ENCODE assay signal across 8 mouse cellular contexts in the genomic region with DNA sequence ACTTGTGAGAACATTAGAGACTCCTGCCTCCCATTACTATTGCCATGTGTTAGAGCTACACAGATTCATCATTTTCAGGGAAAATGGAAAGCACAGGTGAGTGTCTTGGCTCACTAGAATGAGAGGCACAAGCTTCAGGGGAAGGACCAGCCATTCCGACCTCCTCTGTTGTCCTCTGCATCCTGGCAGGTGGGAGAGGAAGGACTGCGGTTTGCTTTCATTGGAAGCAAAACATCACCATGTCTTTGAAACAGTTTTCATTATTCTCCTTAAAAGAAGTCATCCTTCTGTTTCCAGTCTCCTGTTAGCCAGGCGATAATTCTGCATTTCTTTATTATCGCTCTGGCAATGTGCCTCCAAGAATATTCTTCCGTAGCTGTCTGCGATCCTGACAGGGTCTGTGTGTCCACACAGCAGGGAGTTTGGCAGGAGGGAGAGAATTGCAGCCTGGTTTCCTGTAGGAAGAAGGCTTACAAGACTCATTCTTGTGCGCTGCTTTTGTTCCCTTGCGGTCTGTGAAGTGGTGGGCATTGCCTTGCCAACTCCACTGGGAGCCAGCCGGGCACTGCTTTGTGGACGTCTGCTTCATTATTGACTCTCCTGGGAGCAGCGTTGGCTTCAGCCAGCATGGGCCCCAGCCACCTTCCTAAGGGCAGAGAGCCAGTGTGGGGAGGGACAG. TPM values are rescaled to one million over a fixed set of nuclear protein-coding genes. Genes with fewer than 3 reads are reported as not detected.
DNase-seq lines count a peak whose midpoint lies in the region; ATAC-seq and TF ChIP-seq lines count a peak whose summit lies in the region.

No protein-coding gene starts in this region.

- no peaks in the 10 kb centered on the region for H3K36me3 ChIP-seq in lung, embryonic 14.5 days (ENCODE audit: insufficient read depth)
- H3K36me3 ChIP-seq in hindbrain, embryonic 11.5 days (ENCODE audit: control insufficient read depth, insufficient read depth, low read length), result no peaks in the 10 kb centered on the region
- peaks cover 8% of the 10 kb centered on the region; the same call in 1 of the 2 replicates for H3K36me3 ChIP-seq in midbrain, postnatal 0 days (ENCODE audit: insufficient read depth, low read length)

- no peak overlapping the region for H3K27ac ChIP-seq in lung, embryonic 14.5 days (ENCODE audit: low read depth)
- peak overlapping the region; percentile 13; the same call in 1 of the 2 replicates for H3K27ac ChIP-seq in hindbrain, embryonic 11.5 days (ENCODE audit: low read depth, low read length)
- 0 out of 2 replicates have a peak overlapping the region, but pooled peaks have one; percentile 1 for H3K27ac ChIP-seq in midbrain, postnatal 0 days (ENCODE audit: low read depth, low read length)

- WGBS in lung, embryonic 14.5 days, result 71% methylated on average over 11 of the region's 11 CpGs
- 55% methylated on average over 11 of the region's 11 CpGs for WGBS in lung, adult 2 months
- WGBS in hindbrain, embryonic 11.5 days, result 47% methylated on average over 11 of the region's 11 CpGs
- 15% methylated on average over 11 of the region's 11 CpGs for WGBS in midbrain, postnatal 0 days

- H3K4me1 ChIP-seq in lung, embryonic 14.5 days (ENCODE audit: insufficient read depth), result no peaks in the 10 kb centered on the region
- H3K4me1 ChIP-seq in lung, adult 2 months (ENCODE audit: control insufficient read depth, insufficient read depth, low read length), result no peaks in the 10 kb centered on the region
- H3K4me1 ChIP-seq in hindbrain, embryonic 11.5 days (replicated peaks; ENCODE audit: control insufficient read depth, insufficient read depth, low read length), result peaks cover 4% of the 10 kb centered on the region; the same call in 1 of the 2 replicates
- peaks cover 20% of the 10 kb centered on the region; the same call in 1 of the 2 replicates for H3K4me1 ChIP-seq in midbrain, postnatal 0 days (ENCODE audit: insufficient read depth, low read length)

- DNase-seq in lung, embryonic 14.5 days, result peak; percentile 21
- DNase-seq in lung, adult 2 months, result no peak
- DNase-seq in cerebellum, adult 9-10 months, result peak; percentile 84
- no peak for DNase-seq in hindbrain, embryonic 11.5 days (ENCODE audit: low spot score)
- DNase-seq in midbrain, postnatal 0 days (ENCODE audit: low spot score), result peak; percentile 83
- no peak for DNase-seq in gastrocnemius, postnatal 4 days (ENCODE audit: low spot score in 2 of 2)
- no peak for DNase-seq in testis, postnatal 14 days (ENCODE audit: low spot score)

- no peak overlapping the region for H3K9ac ChIP-seq in lung, embryonic 14.5 days
- H3K9ac ChIP-seq in hindbrain, embryonic 11.5 days (ENCODE audit: low read depth, low read length), result no peak overlapping the region
- H3K9ac ChIP-seq in midbrain, postnatal 0 days (replicated peaks; ENCODE audit: low read length, poor library complexity, severe bottlenecking), result no peak overlapping the region; the same call in 1 of the 2 replicates

- no peak overlapping the region for H3K4me3 ChIP-seq in lung, embryonic 14.5 days (ENCODE audit: low read depth, low read length)
- no peak overlapping the region for H3K4me3 ChIP-seq in lung, adult 2 months (replicated peaks; ENCODE audit: extremely low read depth, low read depth, low read length)
- no peak overlapping the region for H3K4me3 ChIP-seq in hindbrain, embryonic 11.5 days (ENCODE audit: low read depth, low read length)
- H3K4me3 ChIP-seq in midbrain, postnatal 0 days (ENCODE audit: low read depth, low read length), result no peak overlapping the region

- TF ChIP-seq POLR2A in lung, adult 2 months (IDR thresholded peaks at IDR 0.05; ENCODE audit: borderline replicate concordance, extremely low read depth, low read depth, low read length), result no peak

- H3K4me2 ChIP-seq in lung, embryonic 14.5 days, result no peak overlapping the region
- H3K4me2 ChIP-seq in hindbrain, embryonic 11.5 days (replicated peaks; ENCODE audit: low read depth, low read length), result no peak overlapping the region
- peak overlapping the region; percentile 7; the same call in 1 of the 2 replicates for H3K4me2 ChIP-seq in midbrain, postnatal 0 days (ENCODE audit: low read depth, low read length, poor library complexity, severe bottlenecking)

- no peak for TF ChIP-seq CTCF in lung, embryonic 14.5 days (IDR thresholded peaks at IDR 0.05; ENCODE audit: low read depth)
- no peak for TF ChIP-seq CTCF in lung, adult 2 months (IDR thresholded peaks at IDR 0.05; ENCODE audit: insufficient read depth, low read length)
- TF ChIP-seq CTCF in midbrain, postnatal 0 days (IDR thresholded peaks at IDR 0.05), result no peak

- H3K27me3 ChIP-seq in lung, embryonic 14.5 days (ENCODE audit: insufficient read depth, low read length), result no peaks in the 10 kb centered on the region
- H3K27me3 ChIP-seq in hindbrain, embryonic 11.5 days (ENCODE audit: control insufficient read depth, insufficient read depth, low read length), result no peaks in the 10 kb centered on the region
- H3K27me3 ChIP-seq in midbrain, postnatal 0 days (ENCODE audit: insufficient read depth, low read length), result no peaks in the 10 kb centered on the region

- no peak for ATAC-seq in lung, embryonic 14.5 days (ENCODE audit: insufficient read depth)
- ATAC-seq in hindbrain, embryonic 11.5 days (ENCODE audit: low FRiP score), result no peak
- ATAC-seq in midbrain, postnatal 0 days (ENCODE audit: low FRiP score), result peak; percentile 60
- ATAC-seq in granulocyte monocyte progenitor cell, adult 5-6 weeks (replicated peaks; ENCODE audit: poor library complexity, severe bottlenecking), result no peak

- no peaks in the 10 kb centered on the region for H3K9me3 ChIP-seq in lung, embryonic 14.5 days (ENCODE audit: low read depth, low read length)
- H3K9me3 ChIP-seq in hindbrain, embryonic 11.5 days (ENCODE audit: control insufficient read depth, low read length), result no peaks in the 10 kb centered on the region
- H3K9me3 ChIP-seq in midbrain, postnatal 0 days (ENCODE audit: low read length), result no peaks in the 10 kb centered on the region

RNA-seq across cellular contexts. Expression of gene Kif5c, which starts 36.2 kb away (rescaled TPM):
- polyA plus RNA-seq in lung, embryonic 14.5 days (2014; fragmentation: Nextera tagmentation; extraction: Ambion mirVana), result 0.78 and 1.0 TPM in 2 replicates
- 0.07 and 0.37 TPM in 2 replicates for polyA plus RNA-seq in lung, adult 2 months (2012; rRNA removed)
- 112 and 115 TPM in 2 replicates for polyA plus RNA-seq in hindbrain, embryonic 11.5 days (2014; fragmentation: Nextera tagmentation; extraction: Ambion mirVana)
- 328 and 412 TPM in 2 replicates for total RNA-seq in midbrain, postnatal 0 days (2014; rRNA removed)
- polyA plus RNA-seq in midbrain, postnatal 0 days (2015; fragmentation: Nextera tagmentation; extraction: Ambion mirVana), result 159 and 170 TPM in 2 replicates
- total RNA-seq in gastrocnemius, postnatal 4 days (2021), result 1 to 10 TPM in 1 of 2 experiments, under 1 TPM in 1; 0.54 to 1.1 TPM
- not detected in 2 replicates for total RNA-seq in granulocyte monocyte progenitor cell, adult 5-6 weeks (2014; fragmentation: Nextera tagmentation)
- not detected in 2 replicates for total RNA-seq in granulocyte monocyte progenitor cell, adult 5-6 weeks (2017)

Comparison
In these comparisons a context has a peak if more than half of its experiments do, and no peak if none do; other contexts are left out.
1. DNase-seq: peak in lung, embryonic 14.5 days (single experiment), cerebellum, adult 9-10 months (single experiment) and midbrain, postnatal 0 days (single experiment); none in lung, adult 2 months (single experiment), hindbrain, embryonic 11.5 days (single experiment), gastrocnemius, postnatal 4 days (0 of 2) and testis, postnatal 14 days (single experiment).
2. RNA of gene Kif5c, which starts 36.2 kb away (polyA plus RNA-seq): 159 to 170 TPM in midbrain, postnatal 0 days and 112 to 115 TPM in hindbrain, embryonic 11.5 days; 0.78 to 1.0 TPM in lung, embryonic 14.5 days and 0.07 to 0.37 TPM in lung, adult 2 months; every median in the first group is over 10 times any median in the second.